Mouse (Mus musculus) kidney, embryonic 16.5 days (tissue): ENCODE results near the gene Gchfr. TPM values are rescaled to one million over a fixed set of nuclear protein-coding genes. Genes with fewer than 3 reads are reported as not detected.

ENCODE experiments used
- ATAC-seq: fragments of 200-750 bp; cut with Nextera tagmentation; 2 replicates; pipeline ENCODE4 v1.8.0; 2017; ENCODE audit warnings: moderate TSS enrichment; ENCODE audit not compliant: low FRiP score, low TSS enrichment
- H3K27ac ChIP-seq: fragments of 300-500 bp; sonication (generic); 2 replicates; pipeline ENCODE4 v1.5.1; 2014; ENCODE audit warnings: low read length
- H3K27me3 ChIP-seq: fragments of 300-500 bp; sonication (generic); 2 replicates; pipeline ENCODE4 v1.6.1; 2014; ENCODE audit warnings: low read length, control low read depth, mixed read lengths; ENCODE audit not compliant: insufficient read depth
- H3K36me3 ChIP-seq: fragments of 300-500 bp; sonication (generic); 2 replicates; pipeline ENCODE4 v1.6.1; 2014; ENCODE audit warnings: low read length, control low read depth, mixed read lengths; ENCODE audit not compliant: insufficient read depth
- H3K4me1 ChIP-seq: fragments of 300-500 bp; sonication (generic); 2 replicates; pipeline ENCODE4 v1.6.1; 2014; ENCODE audit warnings: low read length, control low read depth, mixed read lengths; ENCODE audit not compliant: insufficient read depth
- H3K4me2 ChIP-seq: fragments of 300-500 bp; sonication (generic); replicated peaks from 2 replicates; pipeline ENCODE4 v1.6.1; 2014; ENCODE audit warnings: low read depth, low read length
- H3K4me3 ChIP-seq: fragments of 300-500 bp; sonication (generic); 2 replicates; pipeline ENCODE4 v1.5.1; 2014; ENCODE audit warnings: mild to moderate bottlenecking, low read length
- H3K9ac ChIP-seq: fragments of 300-500 bp; sonication (generic); replicated peaks from 2 replicates; pipeline ENCODE4 v1.6.1; 2014; ENCODE audit warnings: low read length
- H3K9me3 ChIP-seq: fragments of 300-500 bp; sonication (generic); 2 replicates; pipeline ENCODE4 v1.6.1; 2016; ENCODE audit warnings: low read length, control low read depth
- WGBS: fragments of 180-500 bp; shearing (Covaris S2); extraction: QIAGEN DNeasy Blood & Tissue Kit; methylation state at CpG from one replicate; pipeline ENCODE4 v1.1.7; 2014; 5-methylcytosine and 5-hydroxymethylcytosine counted together
- polyA plus RNA-seq: library from polyadenylated mRNA; unstranded; fragments of >200 nt; fragmentation: Nextera tagmentation; extraction: Ambion mirVana; gene quantifications from 2 replicates; pipeline ENCODE4 v1.2.1, GENCODE M21; 2015

The Gchfr gene
- polyA plus RNA-seq, 1 experiment from 2014 or later, result 38.8 TPM

GRCm38 (mm10) chr2:119171574-119171973, 4.0 kb downstream of the Gchfr start:
- Histone ChIP-seq H3K27ac (no peak overlapping the region), H3K4me3 (no peak overlapping the region), H3K9ac (no peak overlapping the region), H3K9me3 (no peaks in the 10 kb centered on the region), H3K27me3 (peaks cover 13% of the 10 kb centered on the region; the same call in 1 of the 2 replicates), H3K4me1 (peaks cover 42% of the 10 kb centered on the region), H3K36me3 (no peaks in the 10 kb centered on the region), H3K4me2 (no peak overlapping the region)
- WGBS, result 48% methylated on average over 8 of the region's 8 CpGs
- no peak for ATAC-seq

- Histone ChIP-seq H3K4me1 (peaks cover 35% of the 10 kb centered on the region), H3K36me3 (no peaks in the 10 kb centered on the region), H3K9me3 (no peaks in the 10 kb centered on the region), H3K27ac (peak overlapping the region; percentile 52; the same call in 1 of the 2 replicates), H3K9ac (no peak overlapping the region), H3K27me3 (0 out of 2 replicates have a peak, but pooled peaks cover 6% of the 10 kb centered on the region), H3K4me2 (0 out of 2 replicates have a peak overlapping the region, but pooled peaks have one; percentile 20), H3K4me3 (no peak overlapping the region)
- whole genome bisulfite sequencing, result 86% methylated on average over 7 of the region's 7 CpGs
- no peak for ATAC-seq
Measured at GRCm38 (mm10) chr2:119172446-119172845, 4.9 kb downstream of the Gchfr start.

- H3K9me3 ChIP-seq, result no peaks in the 10 kb centered on the region
- H3K4me3 ChIP-seq, result no peak overlapping the region
- 7% methylated on average over 13 of the region's 13 CpGs for WGBS
- no peak overlapping the region for H3K9ac ChIP-seq
- peak; percentile 67 for ATAC-seq
- H3K4me2 ChIP-seq, result peak overlapping the region; percentile 20; the same call in 1 of the 2 replicates
- peaks cover 32% of the 10 kb centered on the region for H3K4me1 ChIP-seq
- peak overlapping the region; percentile 52; the same call in 1 of the 2 replicates for H3K27ac ChIP-seq
- H3K27me3 ChIP-seq, result 0 out of 2 replicates have a peak, but pooled peaks cover 2% of the 10 kb centered on the region
- H3K36me3 ChIP-seq, result no peaks in the 10 kb centered on the region
Measured at GRCm38 (mm10) chr2:119172862-119173576, 5.4 kb downstream of the Gchfr start.

DNA sequence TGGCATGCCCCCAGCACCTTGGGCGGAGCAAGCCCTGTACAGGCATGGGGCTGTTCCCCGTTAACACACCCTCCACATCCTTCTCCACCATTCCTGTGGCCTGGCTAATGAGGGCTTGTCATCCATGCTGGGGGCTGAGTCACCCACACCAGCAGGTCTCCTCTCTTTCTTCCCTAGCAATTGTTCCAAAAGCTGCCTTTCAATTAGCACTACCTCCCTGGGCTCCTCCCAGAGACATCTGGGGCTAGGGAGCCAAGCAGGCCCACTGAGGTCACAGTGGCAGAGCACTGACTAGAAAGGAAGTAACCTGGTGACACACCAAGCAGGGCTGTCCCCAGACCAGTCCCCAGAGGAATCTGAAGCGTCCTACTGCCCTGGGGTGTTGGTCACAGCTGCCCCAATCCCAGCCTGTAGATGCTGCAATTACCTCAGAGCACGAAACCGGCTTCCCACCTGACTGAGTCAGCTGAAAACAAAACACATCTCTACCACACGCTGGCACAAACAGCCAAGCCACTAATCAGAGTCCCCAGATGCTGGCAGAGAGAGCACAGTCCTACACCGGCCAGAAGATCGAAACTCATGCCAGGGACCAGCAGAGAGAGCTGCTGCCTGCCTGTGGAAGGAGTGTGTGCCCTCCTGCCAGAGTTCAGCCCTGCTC, 6.5 kb downstream of the Gchfr start, which contains the start of gene Gm14137:
Gm14137 (plus strand) TSS at position 519 of the 661 bp plus-strand sequence.
- ATAC-seq, result 0 out of 2 replicates have a peak, but pooled peaks have one; percentile 17
- no peak within 1 kb of the TSS for H3K4me3 ChIP-seq
- no peaks in the 10 kb centered on the region for H3K9me3 ChIP-seq
- H3K27ac ChIP-seq, result peak within 1 kb of the TSS; percentile 52; the same call in 1 of the 2 replicates
- H3K27me3 ChIP-seq, result no peaks in the 10 kb centered on the region
- H3K9ac ChIP-seq, result peak within 1 kb of the TSS; percentile 36; the same call in 1 of the 2 replicates
- 0 out of 2 replicates have a peak, but pooled peaks cover 6% of the 10 kb centered on the region for H3K36me3 ChIP-seq
- H3K4me2 ChIP-seq, result no peak within 1 kb of the TSS
- H3K4me1 ChIP-seq, result peaks cover 31% of the 10 kb centered on the region
- 51% methylated on average over 8 of the region's 8 CpGs for WGBS

DNA sequence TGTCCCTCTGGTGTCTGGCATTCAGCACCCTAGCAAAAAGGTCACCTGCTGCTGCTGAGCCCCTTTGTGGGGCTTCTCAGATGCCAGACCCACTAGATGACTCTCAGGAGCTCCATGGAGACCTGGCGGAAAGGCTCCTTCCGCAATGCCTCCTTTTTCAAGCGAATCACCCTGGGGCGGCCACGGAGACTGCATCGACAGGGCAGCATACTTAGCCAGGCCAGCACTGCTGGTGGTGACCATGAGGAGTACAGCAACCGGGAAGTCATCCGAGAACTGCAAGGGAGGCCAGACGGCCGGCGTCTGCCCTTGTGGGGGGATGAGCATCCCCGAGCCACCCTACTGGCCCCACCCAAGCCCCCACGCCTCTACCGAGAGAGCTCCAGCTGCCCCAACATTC, 7.3 kb downstream of the Gchfr start:
- Histone ChIP-seq H3K4me1 (peaks cover 31% of the 10 kb centered on the region), H3K4me2 (no peak overlapping the region), H3K36me3 (peaks cover 9% of the 10 kb centered on the region; the same call in 1 of the 2 replicates), H3K27me3 (no peaks in the 10 kb centered on the region), H3K9me3 (no peaks in the 10 kb centered on the region), H3K4me3 (no peak overlapping the region), H3K27ac (no peak overlapping the region; the same call in 1 of the 2 replicates), H3K9ac (peak overlapping the region; percentile 36; the same call in 1 of the 2 replicates)
- WGBS, result 50% methylated on average over 14 of the region's 14 CpGs
- ATAC-seq, result no peak

DNA sequence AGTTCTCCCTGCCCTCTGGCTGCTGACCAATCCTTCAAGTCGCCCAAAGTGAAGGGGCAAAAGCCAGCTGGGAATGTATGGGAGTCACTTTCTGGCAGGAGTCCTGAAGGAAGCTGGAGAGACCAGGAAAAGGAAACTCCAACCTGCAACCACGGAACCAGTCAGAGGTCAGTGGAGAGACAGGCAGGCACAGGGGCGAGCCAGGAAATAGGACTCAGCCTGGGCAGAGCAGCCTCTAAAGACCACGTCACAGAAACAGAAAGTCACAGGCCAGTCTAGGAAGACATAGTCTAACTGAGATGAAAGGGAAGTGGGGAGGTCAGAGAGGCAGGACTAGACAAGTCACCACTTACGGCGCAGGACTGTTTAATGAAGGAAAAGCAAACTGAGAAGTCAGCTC, 8.0 kb downstream of the Gchfr start:
- ATAC-seq, result no peak
- Histone ChIP-seq H3K36me3 (peaks cover 16% of the 10 kb centered on the region; the same call in 1 of the 2 replicates), H3K9ac (no peak overlapping the region; the same call in 1 of the 2 replicates), H3K4me1 (peaks cover 31% of the 10 kb centered on the region), H3K4me2 (no peak overlapping the region), H3K4me3 (no peak overlapping the region), H3K9me3 (no peaks in the 10 kb centered on the region), H3K27me3 (no peaks in the 10 kb centered on the region), H3K27ac (no peak overlapping the region; the same call in 1 of the 2 replicates)
- WGBS, result 59% methylated on average over 6 of the region's 6 CpGs

DNA sequence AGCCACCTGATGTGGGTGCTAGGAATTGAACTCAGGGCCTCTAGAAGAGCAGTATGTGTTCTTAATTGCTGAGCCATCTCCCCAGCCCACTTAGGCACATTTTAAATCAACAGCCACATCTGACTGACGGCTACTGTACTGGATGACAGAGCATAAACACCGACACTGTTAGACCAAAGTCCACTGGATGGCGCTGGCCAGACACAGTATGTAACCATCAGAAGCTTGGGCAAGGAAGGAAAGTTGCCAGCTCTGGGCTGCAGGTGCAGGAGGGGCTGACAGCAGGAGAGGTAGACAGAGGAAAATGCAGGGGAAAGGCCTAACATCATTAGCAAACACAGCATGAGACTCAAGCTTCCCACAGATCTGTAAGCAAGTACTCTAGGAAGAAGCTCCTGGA, 9.2 kb downstream of the Gchfr start:
- no peak for ATAC-seq
- Histone ChIP-seq H3K27ac (no peak overlapping the region), H3K4me1 (peaks cover 31% of the 10 kb centered on the region), H3K27me3 (no peaks in the 10 kb centered on the region), H3K9ac (no peak overlapping the region), H3K4me3 (no peak overlapping the region), H3K4me2 (no peak overlapping the region), H3K36me3 (peaks cover 20% of the 10 kb centered on the region; the same call in 1 of the 2 replicates), H3K9me3 (no peaks in the 10 kb centered on the region)
- whole genome bisulfite sequencing, result 63% methylated on average over 3 of the region's 3 CpGs

- Histone ChIP-seq H3K4me3 (no peak overlapping the region), H3K9me3 (no peaks in the 10 kb centered on the region), H3K27me3 (no peaks in the 10 kb centered on the region), H3K4me2 (no peak overlapping the region), H3K9ac (no peak overlapping the region), H3K27ac (no peak overlapping the region), H3K4me1 (peaks cover 29% of the 10 kb centered on the region), H3K36me3 (peaks cover 20% of the 10 kb centered on the region; the same call in 1 of the 2 replicates)
- ATAC-seq, result no peak
- WGBS, result 88% methylated on average over 5 of the region's 5 CpGs
Measured at GRCm38 (mm10) chr2:119177384-119177939, 9.9 kb downstream of the Gchfr start.

DNA sequence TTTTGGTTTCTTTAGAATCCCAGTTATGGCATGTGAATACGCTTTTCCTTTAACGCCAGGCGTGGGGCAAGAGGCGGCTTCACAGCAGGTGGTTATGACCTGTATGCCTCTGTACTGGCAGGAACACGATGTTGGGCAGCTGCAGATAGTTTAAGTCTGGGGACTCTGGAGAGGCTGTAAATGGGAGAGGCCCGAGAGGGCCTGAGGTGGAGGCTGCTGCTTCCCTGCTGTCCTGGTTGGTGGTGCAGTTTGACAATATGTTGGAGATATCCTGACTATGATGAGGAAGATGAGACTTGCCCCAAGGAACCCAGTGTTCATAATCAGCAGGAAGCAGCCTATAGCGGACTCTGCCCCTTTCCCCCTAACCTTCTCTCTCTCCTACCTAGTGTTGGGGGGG, 15.3 kb downstream of the Gchfr start:
- no peak overlapping the region for H3K4me3 ChIP-seq
- H3K4me2 ChIP-seq, result no peak overlapping the region
- H3K27me3 ChIP-seq, result no peaks in the 10 kb centered on the region
- no peak for ATAC-seq
- no peak overlapping the region for H3K9ac ChIP-seq
- 85% methylated on average over 7 of the region's 7 CpGs for WGBS
- H3K4me1 ChIP-seq, result no peaks in the 10 kb centered on the region
- H3K9me3 ChIP-seq, result no peaks in the 10 kb centered on the region
- H3K36me3 ChIP-seq, result peaks cover 26% of the 10 kb centered on the region; the same call in 1 of the 2 replicates
- no peak overlapping the region for H3K27ac ChIP-seq
